ENCODE assay signal across 28 mouse cellular contexts in the genomic region with DNA sequence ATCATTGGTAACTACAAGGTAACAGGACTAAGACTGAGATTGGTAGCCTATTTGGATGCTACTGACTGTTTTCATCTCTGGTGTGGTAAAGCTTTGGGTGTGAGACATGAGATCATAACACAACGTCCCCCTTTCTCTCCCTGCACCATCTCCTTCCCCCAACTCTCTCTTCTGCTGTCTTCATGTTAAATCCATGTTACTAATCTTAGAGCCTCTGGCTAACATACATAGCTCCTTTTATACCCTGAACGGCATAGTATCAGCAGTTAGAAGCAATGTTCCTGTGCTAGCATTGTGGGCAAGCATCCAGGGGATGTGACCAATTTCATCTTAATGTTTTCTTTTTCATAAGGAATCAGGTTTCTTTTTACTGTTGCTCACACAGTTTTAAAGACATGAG.
"Had no signal": no experiment of that assay in that cellular context is flagged by ENCODE, and none has a peak within 500 bp of the region (broad histone marks: within the 10 kb centered on the region; RNA-seq: fewer than 3 reads in every experiment).

No protein-coding gene starts in this region.

- H3K4me2 ChIP-seq: embryonic facial prominence, embryonic 12.5 days; embryonic facial prominence, embryonic 13.5 days; embryonic facial prominence, embryonic 15.5 days; forebrain, embryonic 12.5 days; forebrain, embryonic 13.5 days had no signal

- H3K27me3 ChIP-seq: embryonic facial prominence, embryonic 12.5 days; embryonic facial prominence, embryonic 13.5 days; embryonic facial prominence, embryonic 15.5 days; forebrain, embryonic 12.5 days; forebrain, embryonic 13.5 days had no signal

- ATAC-seq: forebrain, embryonic 13.5 days; forebrain, embryonic 14.5 days; forebrain, embryonic 16.5 days; forebrain, postnatal 0 days had no signal

- H3K9me3 ChIP-seq: embryonic facial prominence, embryonic 10.5 days; embryonic facial prominence, embryonic 12.5 days; embryonic facial prominence, embryonic 13.5 days; embryonic facial prominence, embryonic 15.5 days; forebrain, embryonic 10.5 days; forebrain, embryonic 12.5 days; forebrain, embryonic 13.5 days; heart, embryonic 10.5 days had no signal

- H3K9ac ChIP-seq: embryonic facial prominence, embryonic 12.5 days; embryonic facial prominence, embryonic 13.5 days; embryonic facial prominence, embryonic 15.5 days; forebrain, embryonic 12.5 days; forebrain, embryonic 13.5 days; forebrain, postnatal 0 days had no signal

- H3K36me3 ChIP-seq: embryonic facial prominence, embryonic 10.5 days; embryonic facial prominence, embryonic 12.5 days; embryonic facial prominence, embryonic 13.5 days; embryonic facial prominence, embryonic 15.5 days; forebrain, embryonic 10.5 days; forebrain, embryonic 12.5 days; heart, embryonic 10.5 days had no signal

- H3K27ac ChIP-seq: embryonic facial prominence, embryonic 10.5 days; embryonic facial prominence, embryonic 12.5 days; embryonic facial prominence, embryonic 13.5 days; embryonic facial prominence, embryonic 15.5 days; forebrain, embryonic 10.5 days; forebrain, embryonic 12.5 days; forebrain, embryonic 13.5 days; gastrocnemius, adult 2 months; heart, adult 2 months; heart, embryonic 10.5 days had no signal

- H3K4me1 ChIP-seq: embryonic facial prominence, embryonic 10.5 days; embryonic facial prominence, embryonic 12.5 days; embryonic facial prominence, embryonic 15.5 days; forebrain, embryonic 10.5 days; forebrain, embryonic 12.5 days; forebrain, embryonic 13.5 days; heart, embryonic 10.5 days had no signal

- DNase-seq: cerebellum, adult 8-10 months; cerebellum, adult 9-10 months; cerebellum, adult 9-11 months; cerebellum, postnatal 10 days; cerebellum, postnatal 14 days; cerebellum, postnatal 25 days; cerebellum, postnatal 36 days; embryo, embryonic 11 days; forebrain, postnatal 0 days; gastrocnemius, adult 2 months; gastrocnemius, postnatal 10 days; gastrocnemius, postnatal 14 days; gastrocnemius, postnatal 25 days; gastrocnemius, postnatal 36 days; heart, adult 11 months; heart, adult 18-20 months; heart, adult 2 months had no signal

- H3K4me3 ChIP-seq: embryonic facial prominence, embryonic 10.5 days; embryonic facial prominence, embryonic 12.5 days; embryonic facial prominence, embryonic 13.5 days; embryonic facial prominence, embryonic 15.5 days; erythroblast, embryonic 14.5 days; forebrain, embryonic 10.5 days; forebrain, embryonic 12.5 days; forebrain, embryonic 13.5 days; gastrocnemius, adult 2 months; heart, adult 2 months; heart, embryonic 10.5 days had no signal
